Mouse (Mus musculus): Measurements from ENCODE around the gene B3glct. TPM values are rescaled to one million over a fixed set of nuclear protein-coding genes. Genes with fewer than 3 reads are reported as not detected.

B3glct gene
- polyA plus RNA-seq, 1 experiment from 2014 or later = 11.5 TPM

Other genes starting within 250 kb of the B3glct start
- 0.54 and 0.59 TPM in 2 replicates for gene Tex26, start 238.6 kb upstream of the B3glct start, polyA plus RNA-seq (2015; fragmentation: Nextera tagmentation; extraction: Ambion mirVana)
- gene Wdr95, start 149.6 kb upstream of the B3glct start, polyA plus RNA-seq (2015; fragmentation: Nextera tagmentation; extraction: Ambion mirVana) = 0.15 and 0.18 TPM in 2 replicates
- gene Hsph1, start 41.9 kb upstream of the B3glct start, polyA plus RNA-seq (2015; fragmentation: Nextera tagmentation; extraction: Ambion mirVana) = 49.5 and 51.4 TPM in 2 replicates